Mouse (Mus musculus) heart, postnatal 0 days (tissue): ENCODE measurements around the gene Cetn4. TPM values are rescaled to one million over a fixed set of nuclear protein-coding genes. Genes with fewer than 3 reads are reported as not detected.

Experiments
- ATAC-seq: fragments of 200-750 bp; cut with Nextera tagmentation; 2 replicates; pipeline ENCODE4 v1.8.0; 2017; ENCODE audit warnings: low read depth, moderate number of reproducible peaks, moderate library complexity; ENCODE audit not compliant: insufficient read depth
- DNase-seq: peaks from one replicate; pipeline ENCODE4 v3.0.0-alpha.2; 2016; ENCODE audit warnings: low spot score
- H3K27ac ChIP-seq: fragments of 300-500 bp; sonication (generic); 2 replicates; pipeline ENCODE4 v1.5.1; 2014; ENCODE audit warnings: low read depth, mild to moderate bottlenecking
- H3K27me3 ChIP-seq: fragments of 300-500 bp; sonication (generic); 2 replicates; pipeline ENCODE4 v1.6.1; 2014; ENCODE audit warnings: low read length, mixed read lengths; ENCODE audit not compliant: control insufficient read depth, insufficient read depth
- H3K36me3 ChIP-seq: fragments of 300-500 bp; sonication (generic); replicated peaks from 2 replicates; pipeline ENCODE4 v1.6.1; 2014; ENCODE audit warnings: low read length, mixed read lengths; ENCODE audit not compliant: control insufficient read depth, insufficient read depth
- H3K4me1 ChIP-seq: fragments of 300-500 bp; sonication (generic); 2 replicates; pipeline ENCODE4 v1.6.1; 2014; ENCODE audit warnings: antibody characterized with exemption; ENCODE audit not compliant: control insufficient read depth, insufficient read depth
- H3K4me2 ChIP-seq: fragments of 300-500 bp; sonication (generic); 2 replicates; pipeline ENCODE4 v1.6.1; 2014; ENCODE audit warnings: low read depth, mild to moderate bottlenecking, low read length, moderate library complexity
- H3K4me3 ChIP-seq: fragments of 300-500 bp; sonication (generic); 2 replicates; pipeline ENCODE4 v1.5.1; 2014; ENCODE audit warnings: low read depth, low read length
- H3K9ac ChIP-seq: fragments of 300-500 bp; sonication (generic); replicated peaks from 2 replicates; pipeline ENCODE4 v1.6.1; 2014; ENCODE audit warnings: low read depth, low read length, mixed read lengths
- H3K9me3 ChIP-seq: fragments of 300-500 bp; sonication (generic); replicated peaks from 2 replicates; pipeline ENCODE4 v1.6.1; 2016; ENCODE audit warnings: low read length; ENCODE audit not compliant: control insufficient read depth
- CTCF ChIP-seq: IDR thresholded peaks from 2 replicates; pipeline ENCODE4 v1.5.1; 2016; ENCODE audit warnings: antibody characterized with exemption, control low read depth, low read depth
- EP300 ChIP-seq: IDR thresholded peaks from 2 replicates; pipeline ENCODE4 v1.6.1; 2016; ENCODE audit warnings: antibody characterized with exemption, low read depth
- WGBS: fragments of 180-500 bp; shearing (Covaris S2); extraction: QIAGEN DNeasy Blood & Tissue Kit; methylation state at CpG from one replicate; pipeline ENCODE4 v1.1.7; 2014; 5-methylcytosine and 5-hydroxymethylcytosine counted together
- polyA plus RNA-seq: library from polyadenylated mRNA; unstranded; fragments of >200 nt; fragmentation: Nextera tagmentation; extraction: Ambion mirVana; gene quantifications from 2 replicates; pipeline ENCODE4 v1.2.1, GENCODE M21; 2015
- total RNA-seq: library from RNA; depleted of rRNA; stranded (reverse); fragments of >200 nt; gene quantifications from 2 replicates; pipeline ENCODE4 v1.2.3, GENCODE M21; 2014; ENCODE audit warnings: low replicate concordance

The Cetn4 gene
- total and polyA plus RNA-seq, 2 experiments from 2014 or later, result 0.04 to 1.2 TPM

GRCm38 (mm10) chr3:37316233-37316632 lies 3.7 kb upstream of the Cetn4 start:
- Histone ChIP-seq H3K9me3 (no peaks in the 10 kb centered on the region), H3K27ac (no peak overlapping the region), H3K27me3 (no peaks in the 10 kb centered on the region), H3K4me1 (0 out of 2 replicates have a peak, but pooled peaks cover 6% of the 10 kb centered on the region), H3K4me3 (no peak overlapping the region), H3K4me2 (no peak overlapping the region), H3K9ac (no peak overlapping the region), H3K36me3 (0 out of 2 replicates have a peak, but pooled peaks cover 4% of the 10 kb centered on the region)
- TF ChIP-seq CTCF (no peak), EP300 (no peak)
- 89% methylated on average over 1 of the region's 1 CpGs for WGBS
- ATAC-seq (no peak), DNase-seq (no peak)

- Histone ChIP-seq H3K9me3 (no peaks in the 10 kb centered on the region), H3K27me3 (no peaks in the 10 kb centered on the region), H3K4me1 (0 out of 2 replicates have a peak, but pooled peaks cover 6% of the 10 kb centered on the region), H3K9ac (peak overlapping the region; percentile 86; the same call in 1 of the 2 replicates), H3K4me2 (peak overlapping the region; percentile 94), H3K27ac (peak overlapping the region; percentile 39), H3K4me3 (peak overlapping the region; percentile 88; the same call in 1 of the 2 replicates), H3K36me3 (no peaks in the 10 kb centered on the region)
- DNase-seq, result peak; percentile 26
- TF ChIP-seq CTCF (no peak), EP300 (no peak)
- 29% methylated on average over 1 of the region's 1 CpGs for WGBS
- no peak for ATAC-seq
These were observed 863 bp upstream of the Cetn4 start for GRCm38 (mm10) chr3:37313371-37313770.

- H3K9me3 ChIP-seq, result no peaks in the 10 kb centered on the region
- no peaks in the 10 kb centered on the region for H3K36me3 ChIP-seq
- H3K4me1 ChIP-seq, result 0 out of 2 replicates have a peak, but pooled peaks cover 6% of the 10 kb centered on the region
- ATAC-seq (no peak), DNase-seq (no peak)
- no peak overlapping the region for H3K27ac ChIP-seq
- H3K4me2 ChIP-seq, result peak overlapping the region; percentile 94
- no peaks in the 10 kb centered on the region for H3K27me3 ChIP-seq
- no peak for TF ChIP-seq EP300
- TF ChIP-seq CTCF, result no peak
- 3% methylated on average over 10 of the region's 10 CpGs for WGBS
- peak overlapping the region; percentile 88 for H3K4me3 ChIP-seq
- peak overlapping the region; percentile 86; the same call in 1 of the 2 replicates for H3K9ac ChIP-seq
These were observed 575 bp downstream of the Cetn4 start for GRCm38 (mm10) chr3:37311897-37312369.

- H3K27me3 ChIP-seq, result no peaks in the 10 kb centered on the region
- TF ChIP-seq CTCF (no peak), EP300 (no peak)
- WGBS, result 61% methylated on average over 8 of the region's 8 CpGs
- H3K4me2 ChIP-seq, result no peak overlapping the region
- H3K4me1 ChIP-seq, result no peaks in the 10 kb centered on the region
- no peak overlapping the region for H3K9ac ChIP-seq
- ATAC-seq, result no peak
- H3K9me3 ChIP-seq, result no peaks in the 10 kb centered on the region
- DNase-seq, result no peak
- H3K27ac ChIP-seq, result no peak overlapping the region
- no peaks in the 10 kb centered on the region for H3K36me3 ChIP-seq
- no peak overlapping the region for H3K4me3 ChIP-seq
These were observed 8.9 kb downstream of the Cetn4 start for GRCm38 (mm10) chr3:37303392-37304139.

GRCm38 (mm10) chr3:37302685-37303084 lies 9.8 kb downstream of the Cetn4 start:
- ATAC-seq, result no peak
- H3K9ac ChIP-seq, result no peak overlapping the region
- no peaks in the 10 kb centered on the region for H3K27me3 ChIP-seq
- H3K9me3 ChIP-seq, result no peaks in the 10 kb centered on the region
- TF ChIP-seq CTCF (peak; percentile 57), EP300 (no peak)
- H3K4me2 ChIP-seq, result no peak overlapping the region
- H3K27ac ChIP-seq, result no peak overlapping the region
- WGBS, result 29% methylated on average over 12 of the region's 12 CpGs
- H3K4me1 ChIP-seq, result no peaks in the 10 kb centered on the region
- H3K4me3 ChIP-seq, result no peak overlapping the region
- no peaks in the 10 kb centered on the region for H3K36me3 ChIP-seq
- peak; percentile 25 for DNase-seq
